Mouse (Mus musculus) MEL (cell line): ENCODE results near the gene Grm5. TPM values are rescaled to one million over a fixed set of nuclear protein-coding genes. Genes with fewer than 3 reads are reported as not detected.

Source experiments
- DNase-seq: peaks from one replicate; pipeline ENCODE4 v3.0.0; 2011; ENCODE audit warnings: low read depth, low spot score
- H3K27ac ChIP-seq: 2 replicates; pipeline ENCODE4 v1.5.1; 2012; ENCODE audit warnings: low read depth, mild to moderate bottlenecking, control low read depth, low read length, moderate library complexity; ENCODE audit not compliant: control insufficient read depth
- H3K27me3 ChIP-seq, 2 experiments: fragments of 150-350 bp in 1 of 2; sonication (generic) in 1 of 2; 2 replicates each; pipeline ENCODE4 v1.6.1; 2012; ENCODE audit warnings: low read length in 2 of 2, mild to moderate bottlenecking in 2 of 2, improper control_type of control experiment in 1 of 2, moderate library complexity in 1 of 2; ENCODE audit not compliant: insufficient read depth in 2 of 2, control insufficient read depth in 1 of 2
- H3K36me3 ChIP-seq, 2 experiments: 2 replicates each; pipeline ENCODE4 v1.6.1; 2012 to 2014; ENCODE audit warnings: low read length in 2 of 2, improper control_type of control experiment in 1 of 2, inconsistent platforms in 1 of 2, mild to moderate bottlenecking in 1 of 2; ENCODE audit not compliant: insufficient read depth in 2 of 2, control insufficient read depth in 1 of 2
- H3K4me1 ChIP-seq, 2 experiments: fragments of 150-350 bp in 1 of 2; sonication (generic) in 1 of 2; 2 replicates each; pipeline ENCODE4 v1.6.1; 2012; ENCODE audit warnings: low read length in 2 of 2, improper control_type of control experiment in 1 of 2, mild to moderate bottlenecking in 1 of 2; ENCODE audit not compliant: insufficient read depth in 2 of 2, control insufficient read depth in 1 of 2
- H3K4me3 ChIP-seq, 2 experiments: fragments of 150-350 bp in 1 of 2; sonication (generic) in 1 of 2; 2 replicates each; pipeline ENCODE4 v1.5.1; 2012; ENCODE audit warnings: low read depth in 2 of 2, low read length in 2 of 2, mild to moderate bottlenecking in 2 of 2, moderate library complexity in 2 of 2, control low read depth in 1 of 2, improper control_type of control experiment in 1 of 2; ENCODE audit not compliant: control insufficient read depth in 1 of 2, insufficient read depth in 1 of 2
- H3K79me2 ChIP-seq: 2 replicates; pipeline ENCODE4 v1.6.1; 2012; ENCODE audit warnings: mild to moderate bottlenecking, low read length, moderate library complexity; ENCODE audit not compliant: control insufficient read depth, poor library complexity, insufficient read depth
- H3K9ac ChIP-seq: 2 replicates; pipeline ENCODE4 v1.6.1; 2012; ENCODE audit warnings: low read depth, mild to moderate bottlenecking, control low read depth, low read length, moderate library complexity; ENCODE audit not compliant: control insufficient read depth, poor library complexity, severe bottlenecking
- H3K9me3 ChIP-seq: fragments of 150-350 bp; sonication (generic); replicated peaks from 2 replicates; pipeline ENCODE4 v1.6.1; 2012; ENCODE audit warnings: mild to moderate bottlenecking, low read length, improper control_type of control experiment, moderate library complexity; ENCODE audit not compliant: insufficient read depth
- CHD2 ChIP-seq: IDR thresholded peaks from 2 replicates; pipeline ENCODE4 v1.6.1; 2011; ENCODE audit warnings: low read length, improper control_type of control experiment
- CTCF ChIP-seq, 3 experiments: IDR thresholded peaks in 2 of 3; conservative IDR thresholded peaks in 1 of 3; 2 replicates each; pipeline ENCODE4 v1.5.1; 2011 to 2012; ENCODE audit warnings: low read length in 3 of 3, low read depth in 2 of 3, mild to moderate bottlenecking in 2 of 3, improper control_type of control experiment in 1 of 3, inconsistent platforms in 1 of 3, mixed read lengths in 1 of 3, moderate library complexity in 1 of 3; ENCODE audit not compliant: control insufficient read depth in 1 of 3, insufficient read depth in 1 of 3, poor library complexity in 1 of 3, severe bottlenecking in 1 of 3
- E2F4 ChIP-seq: IDR thresholded peaks from 2 replicates; pipeline ENCODE4 v1.6.1; 2011; ENCODE audit warnings: low read depth, low read length, improper control_type of control experiment, borderline replicate concordance
- ELF1 ChIP-seq: IDR thresholded peaks from 2 replicates; pipeline ENCODE4 v1.6.1; 2014; ENCODE audit warnings: low read depth, mild to moderate bottlenecking, inconsistent platforms, low read length, improper control_type of control experiment, moderate library complexity
- EP300 ChIP-seq, 2 experiments: IDR thresholded peaks; 2 replicates each; pipeline ENCODE4 v1.6.1; 2011; ENCODE audit warnings: improper control_type of control experiment in 2 of 2, low read length in 2 of 2, low read depth in 1 of 2, mild to moderate bottlenecking in 1 of 2
- GATA1 ChIP-seq: IDR thresholded peaks from 2 replicates; pipeline ENCODE4 v1.6.1; 2011; ENCODE audit warnings: low read depth, low read length, improper control_type of control experiment
- HCFC1 ChIP-seq: IDR thresholded peaks from 2 replicates; pipeline ENCODE4 v1.6.1; 2012; ENCODE audit warnings: low read depth, mild to moderate bottlenecking, inconsistent platforms, low read length, improper control_type of control experiment, moderate library complexity
- JUND ChIP-seq: IDR thresholded peaks from 2 replicates; pipeline ENCODE4 v1.6.1; 2011; ENCODE audit warnings: low read depth, mild to moderate bottlenecking, improper control_type of control experiment, low read length
- MAZ ChIP-seq: IDR thresholded peaks from 2 replicates; pipeline ENCODE4 v1.6.1; 2012; ENCODE audit warnings: low read depth, mild to moderate bottlenecking, inconsistent platforms, low read length, improper control_type of control experiment
- MEF2A ChIP-seq: IDR thresholded peaks from 2 replicates; pipeline ENCODE4 v1.6.1; 2014; ENCODE audit warnings: low read depth, mild to moderate bottlenecking, inconsistent platforms, low read length, improper control_type of control experiment; ENCODE audit not compliant: poor library complexity, insufficient replicate concordance, severe bottlenecking; ENCODE audit errors: extremely low read depth
- MXI1 ChIP-seq: IDR thresholded peaks from 2 replicates; pipeline ENCODE4 v1.6.1; 2011; ENCODE audit warnings: mild to moderate bottlenecking, low read depth, low read length, improper control_type of control experiment
- NELFE ChIP-seq: IDR thresholded peaks from 2 replicates; pipeline ENCODE4 v1.6.1; 2011; ENCODE audit warnings: low read depth, low read length, improper control_type of control experiment
- NRF1 ChIP-seq: IDR thresholded peaks from 2 replicates; pipeline ENCODE4 v1.6.1; 2014; ENCODE audit warnings: low read depth, mild to moderate bottlenecking, inconsistent platforms, low read length, improper control_type of control experiment, moderate library complexity; ENCODE audit not compliant: poor library complexity, insufficient read depth, severe bottlenecking
- POLR2A ChIP-seq, 2 experiments: IDR thresholded peaks; 2 replicates each; pipeline ENCODE4 v1.6.1; 2011 to 2012; ENCODE audit warnings: low read length in 2 of 2, mild to moderate bottlenecking in 2 of 2, control low read depth in 1 of 2, improper control_type of control experiment in 1 of 2, low read depth in 1 of 2, moderate library complexity in 1 of 2; ENCODE audit not compliant: control insufficient read depth in 1 of 2, insufficient read depth in 1 of 2, poor library complexity in 1 of 2
- RCOR1 ChIP-seq: IDR thresholded peaks from 2 replicates; pipeline ENCODE4 v1.6.1; 2012; ENCODE audit warnings: low read depth, mild to moderate bottlenecking, inconsistent platforms, low read length, improper control_type of control experiment
- SMC3 ChIP-seq: IDR thresholded peaks from 2 replicates; pipeline ENCODE4 v1.6.1; 2011; ENCODE audit warnings: low read depth, low read length, improper control_type of control experiment
- TAL1 ChIP-seq: IDR thresholded peaks from 2 replicates; pipeline ENCODE4 v1.6.1; 2012; ENCODE audit warnings: mild to moderate bottlenecking, inconsistent platforms, low read length, moderate library complexity, mixed read lengths
- UBTF ChIP-seq: IDR thresholded peaks from 2 replicates; pipeline ENCODE4 v1.6.1; 2012; ENCODE audit warnings: low read depth, mild to moderate bottlenecking, inconsistent platforms, low read length, improper control_type of control experiment, moderate library complexity, borderline replicate concordance; ENCODE audit not compliant: insufficient read depth
- ZKSCAN1 ChIP-seq: IDR thresholded peaks from 2 replicates; pipeline ENCODE4 v1.6.1; 2012; ENCODE audit warnings: low read depth, mild to moderate bottlenecking, inconsistent platforms, low read length, improper control_type of control experiment, moderate library complexity
- polyA plus RNA-seq, 2 experiments: library from polyadenylated mRNA; stranded (reverse) in 1 of 2; unstranded in 1 of 2; fragments of >175 nt in 1 of 2; fragments of >200 nt in 1 of 2; gene quantifications; 2 replicates each; pipeline versions ENCODE4 v1.2.1 to v1.2.4; 2012; ENCODE audit warnings: low replicate concordance in 2 of 2, low read depth in 1 of 2; ENCODE audit not compliant: insufficient read length in 2 of 2, insufficient read depth in 1 of 2, missing spikeins in 1 of 2
- total RNA-seq: library from RNA; depleted of rRNA; stranded (reverse); fragments of 300-350 nt; gene quantifications from 2 replicates; pipeline ENCODE4 v1.2.3, GENCODE M21; 2012

Gene Grm5
- total and polyA plus RNA-seq, 3 experiments = 0.39 to 0.46 TPM; not detected in 1

GRCm38 (mm10) chr7:88054224-88054938, 470.4 kb downstream of the Grm5 start:
- no peaks in the 10 kb centered on the region for H3K4me1 ChIP-seq
- no peak for TF ChIP-seq JUND
- TF ChIP-seq ELF1 = peak; percentile 45; the same call in 1 of the 2 replicates
- peak; percentile 33 for DNase-seq
- no peaks in the 10 kb centered on the region for H3K9me3 ChIP-seq
- no peak overlapping the region for H3K27ac ChIP-seq
- H3K27me3 ChIP-seq = no peaks in the 10 kb centered on the region; a peak in 1 of 4 replicates
- H3K36me3 ChIP-seq = no peaks in the 10 kb centered on the region
- H3K9ac ChIP-seq = no peak overlapping the region
- H3K79me2 ChIP-seq = no peaks in the 10 kb centered on the region
- no peak overlapping the region for H3K4me3 ChIP-seq

DNA sequence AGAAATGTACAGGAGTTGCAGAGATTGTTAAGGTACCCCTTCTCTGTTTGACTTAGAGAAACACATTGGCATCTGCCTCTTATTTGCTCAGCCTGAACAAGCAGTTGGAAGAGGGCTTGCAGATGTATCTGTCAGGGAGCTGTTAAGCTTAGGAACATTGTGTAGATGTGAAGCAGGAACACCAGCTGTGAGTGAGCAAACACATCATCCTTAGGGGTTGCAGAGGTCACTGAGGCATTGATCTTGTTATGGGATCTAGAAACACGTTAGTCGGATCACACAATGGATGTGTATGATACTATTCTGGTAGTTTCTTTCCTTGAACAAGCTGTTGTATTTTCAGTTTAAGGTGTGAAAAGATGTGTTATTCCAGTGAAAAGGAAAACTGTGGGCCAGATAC, 472.5 kb downstream of the Grm5 start:
- H3K79me2 ChIP-seq = no peaks in the 10 kb centered on the region
- no peak overlapping the region for H3K27ac ChIP-seq
- H3K9me3 ChIP-seq = no peaks in the 10 kb centered on the region
- no peaks in the 10 kb centered on the region for H3K27me3 ChIP-seq
- no peaks in the 10 kb centered on the region for H3K36me3 ChIP-seq
- no peak for DNase-seq
- TF ChIP-seq JUND = no peak
- TF ChIP-seq E2F4 = no peak
- TF ChIP-seq RCOR1 = no peak
- no peak for TF ChIP-seq EP300 (IDR thresholded peaks at IDR 0.05; ENCODE audit: low read depth in 1 of 2, low read length in 2 of 2)
- TF ChIP-seq NRF1 = no peak
- H3K9ac ChIP-seq = no peak overlapping the region
- no peak overlapping the region for H3K4me3 ChIP-seq
- no peaks in the 10 kb centered on the region for H3K4me1 ChIP-seq

- Histone ChIP-seq H3K36me3 (peaks cover 0 to 2% of the 10 kb centered on the region in 2 experiments; a peak in 1 of 4 replicates), H3K4me3 (no peak overlapping the region), H3K27ac (no peak overlapping the region), H3K9ac (no peak overlapping the region), H3K27me3 (no peaks in the 10 kb centered on the region), H3K79me2 (no peaks in the 10 kb centered on the region), H3K4me1 (no peaks in the 10 kb centered on the region), H3K9me3 (no peaks in the 10 kb centered on the region)
- no peak for DNase-seq
- no peak for TF ChIP-seq UBTF
- no peak for TF ChIP-seq ELF1
- no peak for TF ChIP-seq GATA1
- no peak for TF ChIP-seq MXI1
- TF ChIP-seq RCOR1 = no peak
- TF ChIP-seq CHD2 = no peak
- TF ChIP-seq ZKSCAN1 = no peak
- no peak for TF ChIP-seq MEF2A
- TF ChIP-seq NELFE = no peak
- TF ChIP-seq MAZ = no peak
- TF ChIP-seq POLR2A (IDR thresholded peaks at IDR 0.05; ENCODE audit: control insufficient read depth in 1 of 2, insufficient read depth in 1 of 2, low read depth in 1 of 2, low read length in 2 of 2, poor library complexity in 1 of 2) = no peak
- TF ChIP-seq SMC3 = no peak
- no peak for TF ChIP-seq CTCF (IDR thresholded peaks at IDR 0.05 in 2 of 3, conservative IDR thresholded peaks at IDR 0.05 in 1 of 3; ENCODE audit: control insufficient read depth in 1 of 3, insufficient read depth in 1 of 3, low read depth in 2 of 3, low read length in 3 of 3, poor library complexity in 1 of 3, severe bottlenecking in 1 of 3)
- no peak for TF ChIP-seq JUND
- TF ChIP-seq EP300 (IDR thresholded peaks at IDR 0.05; ENCODE audit: low read depth in 1 of 2, low read length in 2 of 2) = no peak
- no peak for TF ChIP-seq TAL1
- TF ChIP-seq HCFC1 = no peak
Observed at GRCm38 (mm10) chr7:88091115-88091514, 507.1 kb downstream of the Grm5 start.
